Mouse (Mus musculus): ENCODE measurements around the gene Swsap1. TPM values are rescaled to one million over a fixed set of nuclear protein-coding genes. Genes with fewer than 3 reads are reported as not detected.

Swsap1 gene
- polyA plus RNA-seq, 1 experiment = 6.9 TPM

DNA sequence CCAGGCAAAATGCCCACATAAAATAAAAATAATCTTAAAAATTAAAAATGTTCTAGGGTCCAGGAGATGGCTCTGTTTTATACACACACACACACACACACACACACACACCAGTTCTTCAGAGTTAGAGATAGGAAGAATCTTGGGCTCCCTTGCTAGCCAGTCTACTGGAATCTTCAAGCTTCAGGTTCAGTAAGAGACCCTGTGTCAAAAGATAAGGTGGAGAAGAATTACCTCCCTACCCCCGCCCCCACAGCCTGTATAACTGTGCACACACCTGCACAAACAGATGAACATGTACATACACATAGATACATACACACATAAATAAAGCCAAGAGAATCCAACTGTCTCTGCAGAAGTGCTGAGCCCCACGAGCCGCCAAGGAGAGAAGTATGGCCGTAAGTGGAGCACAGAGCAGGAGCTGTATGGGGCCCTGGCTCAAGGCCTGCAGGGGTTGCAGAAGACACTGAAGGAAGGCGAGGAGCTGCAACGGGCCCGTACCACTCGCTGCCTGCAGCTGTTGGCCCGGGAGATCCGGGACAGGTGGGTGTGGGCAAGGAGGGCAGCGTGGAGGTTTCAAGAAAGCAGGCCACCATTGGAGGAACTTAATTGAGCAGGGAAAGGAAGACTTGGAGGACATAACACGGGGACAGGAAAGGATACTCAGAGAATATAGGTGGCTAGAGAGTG, 23.0 kb upstream of the Swsap1 start:
- peaks cover under 1% of the 10 kb centered on the region for H3K4me1 ChIP-seq (ENCODE audit: control insufficient read depth, insufficient read depth, low read length)
- TF ChIP-seq POLR2A (IDR thresholded peaks at IDR 0.05; ENCODE audit: low read depth, low read length) = no peak
- TF ChIP-seq CTCF (IDR thresholded peaks at IDR 0.05; ENCODE audit: borderline replicate concordance, insufficient read depth, low read length) = no peak
- H3K4me3 ChIP-seq (ENCODE audit: insufficient read depth, low read length) = no peak overlapping the region
- no peak overlapping the region for H3K27ac ChIP-seq (ENCODE audit: insufficient read depth, low read length)

DNA sequence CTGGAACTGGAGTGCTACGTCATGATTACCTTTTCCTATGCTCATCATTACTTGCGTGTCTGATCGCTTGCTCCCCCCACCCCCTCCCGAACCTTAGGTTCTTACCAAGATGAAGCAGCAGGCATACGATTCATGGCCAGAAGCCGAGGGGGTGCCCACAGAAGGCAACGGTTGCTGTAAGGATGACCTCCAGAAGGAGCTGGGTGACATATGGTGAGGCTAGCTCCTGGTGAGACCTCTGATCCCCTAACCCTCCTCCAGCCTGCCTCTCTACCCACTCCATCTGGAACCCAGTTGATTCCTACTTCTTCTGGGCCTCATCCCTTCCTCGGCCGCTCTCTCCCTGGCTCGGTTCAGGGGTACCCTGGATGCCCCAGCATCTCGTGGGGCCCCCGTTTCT, 21.5 kb upstream of the Swsap1 start:
- Histone ChIP-seq H3K27ac (ENCODE audit: insufficient read depth, low read length) (no peak overlapping the region), H3K4me3 (ENCODE audit: insufficient read depth, low read length) (no peak overlapping the region), H3K4me1 (ENCODE audit: control insufficient read depth, insufficient read depth, low read length) (peaks cover 3% of the 10 kb centered on the region)
- TF ChIP-seq CTCF (IDR thresholded peaks at IDR 0.05; ENCODE audit: borderline replicate concordance, insufficient read depth, low read length) (no peak), POLR2A (IDR thresholded peaks at IDR 0.05; ENCODE audit: low read depth, low read length) (no peak)

DNA sequence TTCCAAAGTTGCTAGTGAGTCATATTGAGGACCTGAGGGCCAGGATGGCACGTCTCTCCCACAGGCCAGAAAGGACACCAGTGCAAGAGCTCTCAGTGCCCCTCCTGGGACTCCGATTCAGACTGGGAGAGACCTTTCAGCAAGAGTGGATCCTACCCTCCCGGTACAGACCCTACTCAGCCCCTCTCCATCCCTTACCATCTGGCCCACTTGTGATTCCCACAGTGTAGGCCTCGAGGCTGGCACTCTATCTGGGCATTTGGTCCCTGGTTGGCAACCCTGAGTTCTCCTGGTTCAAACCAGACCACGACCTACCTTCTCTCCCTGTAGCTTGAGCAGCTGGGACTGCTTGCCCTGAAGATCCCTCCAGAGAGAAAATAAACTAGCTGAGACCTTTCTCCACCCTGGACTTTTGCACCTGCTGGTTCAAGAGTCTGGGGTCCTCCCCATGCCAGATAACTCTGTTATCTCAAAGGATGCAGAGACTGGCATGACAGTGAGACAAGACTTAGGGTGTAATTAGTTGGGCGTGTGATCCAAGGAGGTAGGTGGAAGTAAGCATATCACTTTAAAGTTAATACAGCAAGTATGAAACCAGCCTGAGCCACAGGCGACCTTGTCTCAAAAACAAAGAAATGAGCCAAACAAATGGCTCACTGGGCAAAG, 20.0 kb upstream of the Swsap1 start:
- Histone ChIP-seq H3K4me1 (ENCODE audit: control insufficient read depth, insufficient read depth, low read length) (peaks cover 3% of the 10 kb centered on the region), H3K4me3 (ENCODE audit: insufficient read depth, low read length) (no peak overlapping the region), H3K27ac (ENCODE audit: insufficient read depth, low read length) (no peak overlapping the region)
- TF ChIP-seq CTCF (IDR thresholded peaks at IDR 0.05; ENCODE audit: borderline replicate concordance, insufficient read depth, low read length) (no peak), POLR2A (IDR thresholded peaks at IDR 0.05; ENCODE audit: low read depth, low read length) (no peak)

DNA sequence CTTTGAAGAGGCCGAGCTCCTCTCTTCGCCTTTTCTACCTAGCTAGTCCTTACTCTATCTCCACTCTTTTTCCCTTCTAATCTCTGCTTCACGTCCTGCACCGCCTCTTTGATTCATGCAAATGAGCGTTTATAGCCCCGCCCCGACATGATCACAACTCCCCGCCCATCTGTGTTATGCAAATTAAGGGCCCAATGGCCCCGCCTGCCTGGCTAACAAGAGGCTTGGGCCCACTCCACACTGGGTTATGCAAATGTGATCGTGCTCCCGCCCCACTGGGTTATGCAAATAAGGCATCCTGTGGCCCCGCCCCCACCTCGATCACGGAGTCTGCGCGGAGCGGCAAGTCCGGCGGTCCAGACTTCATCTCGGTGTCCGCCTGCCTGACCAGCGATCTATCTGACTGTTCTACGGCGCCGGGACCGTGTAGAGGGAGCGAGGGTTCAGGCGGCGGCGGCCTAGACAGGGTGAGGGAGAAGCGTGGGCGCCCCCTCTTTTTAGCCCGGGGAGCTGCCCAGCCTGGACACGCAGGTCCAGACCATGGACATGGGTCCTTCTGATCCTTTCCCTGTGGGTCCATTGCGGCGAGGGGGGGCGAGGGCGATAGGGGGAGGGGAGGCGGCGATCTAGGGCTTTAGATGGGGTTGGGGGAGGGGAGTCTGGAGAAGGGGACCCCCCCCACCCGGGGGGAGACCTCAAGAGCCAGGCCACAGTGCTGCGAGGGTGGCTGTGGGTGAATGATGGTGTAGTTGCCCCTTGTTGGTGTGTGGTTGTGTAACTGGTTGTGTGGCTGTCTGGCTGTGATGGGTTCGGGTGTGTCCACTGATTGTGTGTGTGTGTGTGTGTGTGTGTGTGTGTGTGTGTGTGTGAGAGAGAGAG, 18.6 kb upstream of the Swsap1 start, which contains the start of gene Plppr2:
TSS of gene Plppr2 (plus strand) at position 342 of the 879 bp plus-strand sequence.
- peak within 1 kb of the TSS; percentile 40 for H3K4me3 ChIP-seq (ENCODE audit: insufficient read depth, low read length)
- peak within 1 kb of the TSS; percentile 9; the same call in 1 of the 2 replicates for H3K27ac ChIP-seq (ENCODE audit: insufficient read depth, low read length)
- TF ChIP-seq CTCF (IDR thresholded peaks at IDR 0.05; ENCODE audit: borderline replicate concordance, insufficient read depth, low read length) (no peak), POLR2A (IDR thresholded peaks at IDR 0.05; ENCODE audit: low read depth, low read length) (peak; percentile 83)
- H3K4me1 ChIP-seq (ENCODE audit: control insufficient read depth, insufficient read depth, low read length) = peaks cover 3% of the 10 kb centered on the region

DNA sequence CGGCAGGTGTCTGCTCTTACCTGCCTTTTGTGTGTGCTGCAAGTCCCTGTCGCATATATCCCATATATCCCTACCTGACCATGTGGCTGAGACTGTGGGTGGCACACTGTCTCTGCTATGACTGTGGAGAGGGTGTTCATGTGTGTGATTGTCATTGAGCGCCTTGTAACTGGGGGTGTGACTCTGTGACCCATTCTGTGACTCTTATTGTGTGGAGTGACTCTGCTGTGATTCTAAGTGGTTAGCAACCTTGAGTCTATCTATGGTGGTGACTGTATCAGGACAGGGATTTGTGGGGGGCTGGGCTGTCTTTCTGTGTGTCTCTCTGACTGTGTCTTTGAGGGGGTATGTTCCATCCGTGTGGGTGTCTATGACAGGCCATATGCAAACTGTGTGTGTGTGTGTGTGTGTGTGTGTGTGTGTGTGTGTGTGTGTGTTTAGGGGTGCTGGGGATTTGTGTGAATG, 17.8 kb upstream of the Swsap1 start:
- no peak for TF ChIP-seq POLR2A (IDR thresholded peaks at IDR 0.05; ENCODE audit: low read depth, low read length)
- no peak for TF ChIP-seq CTCF (IDR thresholded peaks at IDR 0.05; ENCODE audit: borderline replicate concordance, insufficient read depth, low read length)
- H3K27ac ChIP-seq (ENCODE audit: insufficient read depth, low read length) = no peak overlapping the region
- H3K4me3 ChIP-seq (ENCODE audit: insufficient read depth, low read length) = 0 out of 2 replicates have a peak overlapping the region, but pooled peaks have one; percentile 40
- peaks cover 3% of the 10 kb centered on the region for H3K4me1 ChIP-seq (ENCODE audit: control insufficient read depth, insufficient read depth, low read length)

DNA sequence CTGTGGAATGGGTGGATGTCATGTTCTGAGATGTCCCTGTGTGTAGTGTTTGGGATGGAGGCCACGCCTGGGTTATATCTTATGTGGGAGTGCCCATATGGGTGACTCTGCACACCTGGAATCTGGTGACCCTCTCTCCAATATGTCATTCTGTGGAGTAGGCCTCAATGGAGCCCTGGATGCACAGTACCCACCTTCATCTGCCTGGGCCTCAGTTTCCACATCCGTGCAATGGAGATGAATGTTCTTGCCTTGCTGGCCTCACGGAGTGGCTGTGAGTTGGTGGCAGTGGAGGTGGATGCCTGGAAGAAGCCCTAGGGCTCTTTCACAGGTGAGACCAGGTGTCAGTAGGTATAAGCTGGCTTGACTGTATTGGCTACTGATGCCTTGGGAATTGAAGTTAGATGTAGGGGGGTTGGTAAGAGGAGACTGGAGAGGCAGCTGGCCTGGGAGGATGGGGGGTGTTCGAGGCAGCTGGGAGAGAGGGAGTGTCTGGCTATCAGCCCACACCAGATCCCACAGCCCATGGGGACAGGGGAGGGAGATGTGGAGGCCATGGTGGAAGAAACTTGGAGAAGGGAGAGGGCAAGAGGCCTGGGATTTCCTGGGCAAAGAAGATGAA, 17.2 kb upstream of the Swsap1 start:
- TF ChIP-seq POLR2A (IDR thresholded peaks at IDR 0.05; ENCODE audit: low read depth, low read length) = no peak
- no peak for TF ChIP-seq CTCF (IDR thresholded peaks at IDR 0.05; ENCODE audit: borderline replicate concordance, insufficient read depth, low read length)
- H3K4me3 ChIP-seq (ENCODE audit: insufficient read depth, low read length) = no peak overlapping the region
- no peak overlapping the region for H3K27ac ChIP-seq (ENCODE audit: insufficient read depth, low read length)
- peaks cover 3% of the 10 kb centered on the region for H3K4me1 ChIP-seq (ENCODE audit: control insufficient read depth, insufficient read depth, low read length)

DNA sequence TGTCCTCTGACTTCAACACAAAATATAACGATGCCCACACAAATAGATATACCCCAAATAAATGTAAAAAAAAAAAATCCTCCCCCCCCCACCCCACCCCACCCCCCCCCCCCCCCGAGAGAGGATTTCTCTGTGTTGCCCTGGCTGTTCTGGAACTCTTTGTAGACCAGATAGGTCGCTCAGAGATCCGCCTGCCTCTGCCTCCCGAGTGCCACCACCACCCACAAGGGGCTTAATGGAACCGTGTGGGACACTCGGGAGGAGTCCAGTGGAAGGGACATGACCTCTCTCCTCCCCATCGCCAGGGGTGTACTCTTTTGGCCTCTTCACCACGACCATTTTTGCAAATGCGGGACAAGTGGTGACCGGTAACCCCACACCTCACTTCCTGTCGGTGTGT, 12.5 kb upstream of the Swsap1 start:
- no peaks in the 10 kb centered on the region for H3K4me1 ChIP-seq (ENCODE audit: control insufficient read depth, insufficient read depth, low read length)
- no peak overlapping the region for H3K27ac ChIP-seq (ENCODE audit: insufficient read depth, low read length)
- TF ChIP-seq POLR2A (IDR thresholded peaks at IDR 0.05; ENCODE audit: low read depth, low read length) = no peak
- no peak overlapping the region for H3K4me3 ChIP-seq (ENCODE audit: insufficient read depth, low read length)

DNA sequence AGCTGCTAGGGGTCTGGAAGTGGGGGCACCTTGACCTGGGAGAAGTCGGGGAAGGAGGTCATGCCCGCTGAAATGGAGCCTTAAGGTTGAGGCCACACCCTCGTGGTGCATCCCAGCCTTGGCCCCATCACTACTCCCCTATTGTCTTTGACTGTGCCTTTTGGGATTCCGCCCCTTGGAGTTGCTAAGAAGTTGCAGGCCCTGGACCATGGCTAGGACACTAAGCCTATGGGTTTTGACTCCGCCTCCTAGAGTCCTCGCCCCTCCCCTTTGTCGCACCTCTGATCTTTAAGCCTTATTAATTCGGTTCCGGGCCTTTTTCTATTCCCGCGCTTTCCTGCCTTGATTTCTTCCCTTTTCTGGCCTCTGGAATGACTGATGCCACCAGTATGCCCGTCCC, 11.9 kb upstream of the Swsap1 start:
- Histone ChIP-seq H3K27ac (ENCODE audit: insufficient read depth, low read length) (no peak overlapping the region), H3K4me3 (ENCODE audit: insufficient read depth, low read length) (no peak overlapping the region), H3K4me1 (ENCODE audit: control insufficient read depth, insufficient read depth, low read length) (no peaks in the 10 kb centered on the region)
- no peak for TF ChIP-seq POLR2A (IDR thresholded peaks at IDR 0.05; ENCODE audit: low read depth, low read length)
- no peak for TF ChIP-seq CTCF (IDR thresholded peaks at IDR 0.05; ENCODE audit: borderline replicate concordance, insufficient read depth, low read length)

DNA sequence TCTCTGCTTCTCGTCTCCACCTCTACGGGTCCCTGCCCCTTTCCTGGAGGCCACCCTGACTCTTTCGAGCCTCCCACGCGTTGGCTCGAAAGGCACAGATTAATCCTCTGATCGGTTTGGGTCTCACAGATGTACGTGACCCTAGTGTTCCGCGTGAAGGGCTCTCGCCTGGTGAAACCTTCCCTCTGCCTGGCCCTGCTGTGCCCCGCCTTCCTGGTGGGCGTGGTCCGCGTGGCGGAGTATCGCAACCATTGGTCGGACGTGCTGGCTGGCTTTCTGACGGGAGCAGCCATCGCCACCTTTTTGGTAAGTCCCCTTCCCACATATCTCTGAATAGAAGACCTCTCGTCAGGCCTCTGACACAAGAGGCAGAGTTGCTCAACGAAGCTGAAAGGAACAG, 11.3 kb upstream of the Swsap1 start:
- no peak for TF ChIP-seq POLR2A (IDR thresholded peaks at IDR 0.05; ENCODE audit: low read depth, low read length)
- TF ChIP-seq CTCF (IDR thresholded peaks at IDR 0.05; ENCODE audit: borderline replicate concordance, insufficient read depth, low read length) = no peak
- H3K4me1 ChIP-seq (ENCODE audit: control insufficient read depth, insufficient read depth, low read length) = no peaks in the 10 kb centered on the region
- no peak overlapping the region for H3K27ac ChIP-seq (ENCODE audit: insufficient read depth, low read length)
- H3K4me3 ChIP-seq (ENCODE audit: insufficient read depth, low read length) = no peak overlapping the region

Measured in embryonic fibroblast, embryonic 13.5 days (primary cell).